Mouse (Mus musculus) small intestine, adult 2 months (tissue): Measurements from ENCODE around the gene Rad54l2.

ENCODE experiments used
- CTCF ChIP-seq: fragments of 200-500 bp; IDR thresholded peaks from 2 replicates; pipeline ENCODE4 v1.5.1; 2012; ENCODE audit warnings: low read depth, mild to moderate bottlenecking, control low read depth, inconsistent platforms, low read length, moderate library complexity, mixed read lengths; ENCODE audit not compliant: insufficient replicate concordance, insufficient read length; ENCODE audit errors: extremely low read depth
- POLR2A ChIP-seq: fragments of 200-500 bp; IDR thresholded peaks from 2 replicates; pipeline ENCODE4 v1.6.1; 2012; ENCODE audit warnings: low read depth, mild to moderate bottlenecking, control low read depth, inconsistent platforms, low read length, moderate library complexity

GRCm38 (mm10) chr9:106726891-106727290 is 62.1 kb downstream of the Rad54l2 start:
- TF ChIP-seq POLR2A (no peak), CTCF (no peak)
